Mouse (Mus musculus): ENCODE results near the gene Lrrk1.

Lrrk1 gene

DNA sequence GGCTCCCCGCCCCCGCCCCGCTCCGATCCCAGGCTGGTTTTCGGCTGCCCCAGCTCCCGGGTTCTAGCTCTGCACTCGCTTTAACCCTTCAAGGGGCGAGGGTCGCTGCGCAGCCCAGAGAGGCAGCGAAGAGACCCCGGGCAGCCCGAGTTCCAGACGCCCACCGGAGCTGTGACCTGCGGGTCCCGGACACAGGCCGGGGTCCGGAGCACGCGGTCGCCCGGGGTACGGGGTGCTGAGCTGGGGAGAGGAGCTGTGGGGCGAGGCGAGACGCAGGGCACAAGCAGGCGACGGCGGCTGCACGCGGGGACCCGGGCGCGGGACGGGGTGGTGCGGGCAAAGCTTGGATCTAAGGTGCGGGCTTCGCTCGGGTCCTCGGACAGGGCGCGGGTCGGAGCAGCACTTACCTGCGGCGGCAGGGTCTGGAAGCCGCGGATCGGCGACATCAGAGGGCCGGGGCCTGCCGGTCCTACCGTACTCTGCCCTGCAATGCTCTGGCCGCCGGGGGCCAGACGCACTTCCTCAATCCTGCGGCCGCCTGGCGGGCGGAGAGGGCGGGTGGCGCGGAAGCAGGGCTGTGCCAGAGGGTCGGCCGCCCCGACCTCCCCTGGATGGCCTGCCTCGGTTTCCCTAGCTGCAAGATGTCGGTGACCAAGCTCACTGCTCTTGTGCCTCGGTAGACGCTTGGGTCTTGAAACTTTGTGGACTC is at the start of gene Lrrk1:
Gene Lrrk1, minus strand, starts transcription at position 538 of the 709 bp plus-strand sequence.
- in situ Hi-C loops (cut with MseI, MboI) = loop anchor here (5.0 kb wide), 1 partner anchor 76 kb away; no protein-coding TSS in a partner anchor

DNA sequence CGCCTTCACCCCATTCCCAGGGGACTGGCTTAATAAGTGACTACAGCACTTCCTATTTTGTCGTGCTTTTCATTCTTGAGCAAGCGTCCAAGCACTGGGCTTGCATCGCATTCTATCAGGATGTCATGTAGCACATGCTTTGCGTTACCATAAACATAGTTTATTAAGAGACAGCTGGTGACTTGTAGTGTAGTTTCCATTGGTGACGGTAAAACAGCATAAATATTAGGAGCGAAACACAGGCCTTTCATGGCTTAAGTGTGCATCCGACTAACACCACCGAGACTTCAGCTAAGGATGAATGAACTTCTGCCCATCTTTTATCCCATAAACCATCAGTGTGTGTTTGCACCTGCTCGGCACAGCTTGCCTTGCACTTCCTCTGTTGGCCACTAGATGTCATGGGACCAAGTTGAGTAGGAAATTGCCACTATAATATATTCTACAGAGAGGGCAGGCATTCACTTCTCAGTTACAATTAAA is 46.3 kb upstream of the Lrrk1 start:
- in situ Hi-C loops (cut with MseI, MboI) = no loop called here

DNA sequence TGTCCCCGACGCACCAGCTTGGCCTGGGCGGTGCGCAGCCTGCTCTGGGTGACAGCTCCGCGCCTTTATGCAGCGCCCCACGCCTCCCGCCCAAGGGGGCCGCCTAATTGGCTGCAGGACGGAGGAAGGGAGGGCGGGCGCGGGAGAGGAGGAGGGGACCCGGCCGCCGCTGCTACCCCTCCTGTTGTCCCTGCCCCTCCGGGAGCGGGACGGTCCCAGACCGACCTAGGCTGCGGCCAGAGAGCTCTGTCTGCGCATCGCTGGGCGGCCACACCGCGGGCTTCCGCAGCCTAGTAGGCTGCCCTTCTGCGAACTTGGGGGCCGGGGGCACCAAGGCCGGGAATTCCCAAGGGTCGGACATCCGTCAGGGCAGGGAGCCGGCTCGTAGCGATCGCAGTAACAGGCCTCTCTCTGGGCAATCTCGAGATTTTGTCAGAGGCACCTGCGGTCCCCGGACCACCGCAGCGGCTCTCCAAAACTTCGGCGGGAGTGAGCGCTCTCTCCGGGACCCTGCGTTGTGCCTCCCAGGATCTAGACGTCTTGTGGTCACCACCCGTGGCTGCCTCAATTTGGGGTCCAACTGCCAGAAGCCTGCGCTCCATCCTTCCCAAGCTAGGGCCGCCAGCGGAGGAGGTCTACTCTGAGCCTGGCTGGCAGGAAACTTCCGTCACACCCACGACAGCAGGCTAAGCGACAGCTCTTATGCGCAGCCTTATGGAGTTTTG is 39.4 kb upstream of the Lrrk1 start, which contains the start of gene Aldh1a3:
Gene Aldh1a3, minus strand, starts transcription at position 81 of the 725 bp plus-strand sequence.
- in situ Hi-C loops (cut with MseI, MboI) = loop anchor here in 1 of 2 experiments (5.0 kb wide), 1 partner anchor 225 kb away; no protein-coding TSS in a partner anchor

DNA sequence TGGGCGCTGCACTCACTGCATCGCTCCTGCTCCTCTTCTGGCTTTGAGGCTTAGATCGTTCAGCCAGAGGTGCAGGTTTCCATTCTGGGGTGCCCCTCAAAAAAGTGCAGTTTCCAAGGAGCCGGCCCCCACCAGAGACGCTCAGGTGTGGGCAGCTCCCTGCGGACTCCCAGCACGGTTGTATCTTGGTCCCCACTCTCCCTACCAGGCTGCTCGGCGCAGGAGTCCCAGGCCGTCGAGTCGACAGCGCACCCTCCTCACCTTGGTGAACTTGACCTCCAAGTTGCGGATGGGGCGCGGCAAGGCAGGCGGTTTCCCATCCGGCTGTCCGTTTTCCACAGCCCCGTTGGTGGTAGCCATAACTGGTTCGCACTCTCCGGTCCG is 38.9 kb upstream of the Lrrk1 start:
- in situ Hi-C loops (cut with MseI, MboI) = loop anchor here in 1 of 2 experiments (5.0 kb wide), 1 partner anchor 225 kb away; no protein-coding TSS in a partner anchor

DNA sequence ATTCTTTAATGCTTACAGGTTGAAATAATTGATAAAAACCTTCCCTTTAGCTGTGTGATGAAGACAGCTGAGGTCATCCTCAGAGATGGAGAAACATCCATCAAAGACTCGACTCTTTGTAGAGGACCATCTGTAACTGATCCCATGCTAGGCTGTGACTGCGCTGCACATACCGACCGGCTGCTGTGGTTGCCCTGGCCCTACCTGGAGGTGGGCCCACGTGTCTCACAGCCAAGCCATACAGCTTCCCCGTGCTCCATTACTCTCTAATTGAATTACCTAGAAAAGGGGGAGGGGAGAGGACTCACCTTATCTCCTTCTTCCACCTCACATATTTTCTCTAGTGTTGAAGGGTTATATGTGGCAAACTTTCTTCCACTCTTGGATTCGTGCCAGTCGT is 33.8 kb upstream of the Lrrk1 start:
- in situ Hi-C loops (cut with MseI, MboI) = no loop called here

DNA sequence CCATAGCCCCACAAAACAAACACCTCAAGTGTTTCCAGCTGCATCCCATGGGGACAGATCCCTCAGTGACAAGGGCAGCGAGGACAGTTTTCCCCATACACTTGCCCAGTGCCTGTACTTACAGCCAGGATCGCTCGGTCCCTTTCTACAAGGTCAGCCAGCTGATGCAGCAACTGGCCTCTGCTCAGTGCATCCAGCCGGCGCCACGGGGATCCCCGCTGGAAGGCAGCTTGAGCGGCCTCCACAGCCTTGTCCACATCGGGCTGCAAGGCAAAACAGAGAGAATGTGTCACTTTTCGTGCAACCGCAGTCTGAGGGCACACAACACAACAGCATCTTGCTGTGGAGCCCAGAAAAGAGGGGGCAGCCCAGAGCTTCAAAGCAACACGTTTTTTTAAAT is 30.8 kb upstream of the Lrrk1 start:
- in situ Hi-C loops (cut with MseI, MboI) = no loop called here

DNA sequence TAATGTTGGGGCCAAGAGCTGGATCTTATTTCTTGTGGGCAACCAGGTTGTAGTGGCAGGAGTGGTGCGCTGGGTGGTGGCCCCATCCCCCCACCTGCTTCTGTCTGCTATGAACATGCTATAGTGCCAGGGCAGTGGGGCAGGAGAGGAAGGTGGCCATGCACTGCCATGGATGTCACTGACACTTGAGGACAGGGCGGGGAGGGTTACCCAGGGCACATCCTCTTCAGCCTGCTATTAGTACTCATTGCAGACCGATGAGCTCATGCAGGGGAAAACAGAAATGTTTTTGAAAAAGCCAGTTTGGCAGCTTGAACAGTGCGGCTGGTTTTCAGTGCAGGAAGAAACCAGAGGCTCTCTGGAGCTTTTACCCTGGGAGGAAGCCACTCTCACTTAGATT is 28.7 kb upstream of the Lrrk1 start:
- in situ Hi-C loops (cut with MseI, MboI) = no loop called here

DNA sequence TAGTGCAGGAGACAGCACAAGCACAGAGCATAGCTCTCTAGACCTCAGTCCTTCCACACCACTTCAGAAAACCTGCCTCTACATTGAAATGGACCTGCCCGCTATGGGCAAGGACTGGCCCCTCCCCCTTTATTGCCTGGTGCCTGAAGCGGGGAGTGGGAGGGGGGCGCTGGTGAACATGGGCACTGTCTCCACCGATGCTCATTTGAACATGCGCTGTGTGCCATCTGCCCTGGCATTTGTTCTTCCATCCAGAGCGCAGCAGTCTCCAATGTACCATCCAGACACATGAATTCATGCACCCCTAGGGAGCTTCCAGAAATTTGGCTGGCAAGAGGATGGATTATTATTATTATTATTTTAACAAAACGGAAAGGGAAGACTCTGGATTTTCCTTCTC is 24.9 kb upstream of the Lrrk1 start:
- in situ Hi-C loops (cut with MseI, MboI) = no loop called here

DNA sequence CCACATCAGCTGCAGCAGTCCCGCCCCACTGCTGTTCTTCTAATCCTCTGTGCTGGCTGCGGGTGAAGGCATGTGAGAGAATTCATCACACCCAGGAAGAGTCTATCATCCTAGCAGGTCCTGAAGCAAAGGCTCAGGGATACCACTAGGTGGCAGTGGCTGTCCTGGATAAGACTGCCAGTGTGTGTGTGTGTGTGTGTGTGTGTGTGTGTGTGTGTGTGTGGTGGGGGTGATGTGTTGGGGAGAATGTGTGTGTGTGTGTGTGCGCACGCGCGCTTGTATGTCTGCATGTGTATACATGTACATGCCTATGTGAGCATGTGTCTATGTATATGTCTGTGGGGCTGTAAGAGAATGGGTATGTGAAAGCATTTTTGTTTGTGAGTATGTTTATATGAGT is 21.3 kb upstream of the Lrrk1 start:
- in situ Hi-C loops (cut with MseI, MboI) = no loop called here

DNA sequence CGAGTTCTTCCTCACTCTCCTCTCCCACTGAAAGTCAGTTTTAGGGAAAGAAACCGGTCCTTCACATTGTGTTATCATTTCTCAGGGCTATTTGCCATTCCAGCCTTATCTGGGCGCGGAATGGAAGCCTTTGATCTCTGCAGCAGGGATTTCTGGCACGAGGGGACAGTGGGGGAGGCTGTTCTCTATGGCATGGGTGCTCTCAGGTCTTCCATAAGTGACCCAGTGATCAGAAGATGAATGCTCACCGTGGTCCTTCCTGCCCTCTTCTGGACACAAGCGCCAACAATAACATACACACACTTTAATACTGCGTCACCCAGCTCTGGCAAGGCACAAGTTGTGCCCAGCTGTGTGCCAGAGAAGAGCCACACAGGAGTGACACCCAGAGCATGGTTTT is 18.8 kb upstream of the Lrrk1 start:
- in situ Hi-C loops (cut with MseI, MboI) = no loop called here

DNA sequence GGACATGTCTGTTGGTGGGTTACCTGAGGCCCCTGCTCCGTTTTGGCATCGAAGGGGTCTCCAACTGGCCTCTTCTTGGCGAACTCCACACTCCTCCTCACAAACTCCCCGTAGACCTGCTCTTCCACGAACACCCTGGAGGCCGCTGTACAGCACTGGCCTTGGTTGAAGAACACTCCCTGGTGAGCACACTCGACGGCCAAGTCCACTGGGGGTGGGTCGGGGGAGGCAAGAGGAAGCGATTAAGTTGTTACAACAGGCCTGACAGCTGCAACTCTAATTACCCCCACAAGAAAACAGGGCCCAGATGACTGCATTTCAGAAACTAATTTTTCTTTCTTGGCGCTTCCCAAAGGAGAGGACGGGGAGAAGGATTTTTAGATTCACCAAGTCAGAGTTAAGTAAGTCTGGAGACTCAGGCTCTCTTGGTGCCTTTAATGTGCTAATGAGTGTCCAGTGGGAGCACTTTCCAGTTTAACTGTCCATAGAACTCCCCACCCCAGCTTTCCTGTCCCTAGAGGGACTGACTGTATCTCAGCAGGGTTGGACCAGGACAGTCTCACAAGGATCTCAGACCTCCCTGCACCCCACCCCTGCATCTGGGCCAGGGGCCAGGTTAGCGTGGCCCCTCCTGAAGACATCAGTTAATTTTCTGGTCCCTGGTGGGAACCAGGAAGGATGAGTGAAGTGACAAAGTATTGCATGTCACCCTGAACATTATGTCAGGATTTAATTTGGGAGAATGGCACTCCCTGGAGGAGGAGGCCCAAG is 18.0 kb upstream of the Lrrk1 start:
- in situ Hi-C loops (cut with MseI, MboI) = no loop called here

DNA sequence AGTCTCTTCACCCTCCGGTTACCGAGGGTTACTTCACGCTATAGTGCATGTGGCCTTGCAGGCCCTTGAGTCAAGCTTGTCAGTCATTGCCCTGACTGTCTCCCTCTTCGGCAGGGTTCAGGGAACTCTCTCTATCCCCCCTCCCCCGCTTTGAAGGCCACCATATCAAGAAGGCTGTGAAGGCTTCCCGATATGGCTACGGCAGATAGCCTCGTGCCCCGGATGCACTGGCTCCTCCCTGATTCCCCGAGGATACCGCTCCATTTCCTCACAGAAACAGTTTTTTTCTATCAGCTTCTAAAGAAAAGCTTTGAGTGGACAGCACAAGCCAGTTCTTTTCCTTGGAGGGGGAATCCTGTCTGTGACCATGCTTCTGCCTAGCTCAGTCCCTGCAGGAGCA is 17.4 kb upstream of the Lrrk1 start:
- in situ Hi-C loops (cut with MseI, MboI) = no loop called here

DNA sequence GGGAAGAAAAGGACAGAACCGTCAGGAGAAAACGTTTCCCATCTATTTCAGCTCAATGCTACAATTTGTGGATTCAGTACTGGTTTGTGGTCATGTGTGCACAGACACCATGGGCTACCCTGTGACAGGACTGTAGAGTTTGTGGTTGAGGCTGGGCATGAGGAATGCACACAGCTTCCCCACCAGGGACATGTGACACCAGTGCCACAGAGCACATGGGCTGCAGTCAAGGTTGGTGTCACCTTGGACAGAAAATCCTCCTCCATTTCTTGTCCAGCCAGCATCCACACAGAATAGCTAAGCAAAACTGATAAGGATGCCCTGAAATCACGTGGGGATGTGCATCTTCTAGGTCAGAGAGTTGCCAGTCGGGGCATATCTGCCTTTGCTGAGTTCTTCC is 16.7 kb upstream of the Lrrk1 start:
- in situ Hi-C loops (cut with MseI, MboI) = no loop called here

DNA sequence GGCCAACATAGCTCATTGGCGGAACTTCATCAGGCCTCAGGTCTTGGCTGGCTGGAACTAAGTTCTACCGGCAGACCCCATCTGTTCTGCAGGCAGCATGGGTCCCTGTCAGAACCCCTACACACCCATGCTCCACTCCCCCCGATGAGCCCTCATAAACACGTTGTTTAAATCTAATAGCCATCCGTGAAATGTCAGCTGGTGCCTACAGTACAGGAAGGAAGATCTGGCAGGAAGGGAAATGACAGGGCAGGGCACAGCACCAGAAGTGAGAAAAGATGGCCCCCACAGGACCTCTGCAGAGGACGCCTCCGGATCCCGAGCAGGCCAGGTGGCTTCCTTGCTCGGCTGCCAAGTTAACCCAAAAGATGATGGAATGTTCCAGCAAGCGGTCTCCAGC is 16.0 kb upstream of the Lrrk1 start:
- in situ Hi-C loops (cut with MseI, MboI) = no loop called here

DNA sequence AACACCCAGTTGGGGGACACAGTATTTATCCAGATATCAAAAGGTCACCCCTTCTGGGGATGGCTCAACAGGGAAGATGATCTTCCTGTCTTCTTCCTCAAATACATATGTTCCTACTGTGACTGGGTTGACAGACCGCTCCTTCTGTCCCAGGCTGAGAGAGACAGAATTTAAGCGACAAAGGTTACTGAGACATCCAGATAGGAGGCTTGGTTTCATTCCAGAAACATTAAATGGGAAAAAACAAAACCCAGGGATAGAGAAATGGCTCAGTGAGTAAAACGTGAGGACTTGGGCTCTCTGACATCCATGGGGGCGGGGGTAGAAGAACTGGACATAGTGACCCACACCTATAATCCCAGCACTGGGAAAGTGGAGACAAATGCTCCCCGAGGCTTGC is 14.7 kb upstream of the Lrrk1 start:
- in situ Hi-C loops (cut with MseI, MboI) = no loop called here

DNA sequence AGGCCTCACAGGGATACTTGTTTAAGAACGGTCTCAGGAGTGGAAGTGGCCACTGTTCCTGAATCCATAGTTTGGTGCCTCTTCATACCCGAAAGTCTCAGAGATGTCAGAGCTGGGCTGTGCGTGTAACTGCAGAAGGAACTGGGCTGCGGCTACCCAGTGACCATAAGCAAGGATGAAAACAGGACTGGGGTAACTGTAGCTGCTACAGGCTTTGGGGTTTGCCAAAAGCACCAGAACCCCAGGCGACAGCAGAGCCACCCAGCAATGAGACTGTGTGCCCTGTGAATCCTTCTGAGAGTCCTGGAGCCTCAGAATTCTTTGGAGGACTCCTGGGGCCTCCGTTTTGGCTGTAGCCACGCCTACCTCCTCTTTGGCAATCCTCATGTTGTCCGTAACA is 13.5 kb upstream of the Lrrk1 start:
- in situ Hi-C loops (cut with MseI, MboI) = no loop called here

DNA sequence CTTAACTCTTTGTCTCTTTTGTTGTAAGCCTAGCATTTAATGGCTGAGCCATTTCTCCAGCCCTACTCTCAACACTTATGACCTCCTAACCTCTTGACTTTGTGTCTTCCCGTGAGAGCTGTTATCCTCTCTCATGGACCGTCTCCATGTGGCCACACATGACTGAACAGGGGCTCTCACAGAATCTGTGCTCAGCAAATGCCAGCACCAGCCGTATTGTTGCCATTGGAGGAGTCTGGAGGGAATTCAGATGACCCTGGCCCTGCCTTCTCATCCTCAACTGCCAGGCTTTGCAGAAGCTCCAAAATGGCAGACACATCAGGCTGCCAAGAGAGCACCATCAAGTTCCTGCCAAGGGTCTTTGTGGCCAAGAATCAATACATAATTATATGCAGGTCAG is 9.1 kb upstream of the Lrrk1 start:
- in situ Hi-C loops (cut with MseI, MboI) = no loop called here

DNA sequence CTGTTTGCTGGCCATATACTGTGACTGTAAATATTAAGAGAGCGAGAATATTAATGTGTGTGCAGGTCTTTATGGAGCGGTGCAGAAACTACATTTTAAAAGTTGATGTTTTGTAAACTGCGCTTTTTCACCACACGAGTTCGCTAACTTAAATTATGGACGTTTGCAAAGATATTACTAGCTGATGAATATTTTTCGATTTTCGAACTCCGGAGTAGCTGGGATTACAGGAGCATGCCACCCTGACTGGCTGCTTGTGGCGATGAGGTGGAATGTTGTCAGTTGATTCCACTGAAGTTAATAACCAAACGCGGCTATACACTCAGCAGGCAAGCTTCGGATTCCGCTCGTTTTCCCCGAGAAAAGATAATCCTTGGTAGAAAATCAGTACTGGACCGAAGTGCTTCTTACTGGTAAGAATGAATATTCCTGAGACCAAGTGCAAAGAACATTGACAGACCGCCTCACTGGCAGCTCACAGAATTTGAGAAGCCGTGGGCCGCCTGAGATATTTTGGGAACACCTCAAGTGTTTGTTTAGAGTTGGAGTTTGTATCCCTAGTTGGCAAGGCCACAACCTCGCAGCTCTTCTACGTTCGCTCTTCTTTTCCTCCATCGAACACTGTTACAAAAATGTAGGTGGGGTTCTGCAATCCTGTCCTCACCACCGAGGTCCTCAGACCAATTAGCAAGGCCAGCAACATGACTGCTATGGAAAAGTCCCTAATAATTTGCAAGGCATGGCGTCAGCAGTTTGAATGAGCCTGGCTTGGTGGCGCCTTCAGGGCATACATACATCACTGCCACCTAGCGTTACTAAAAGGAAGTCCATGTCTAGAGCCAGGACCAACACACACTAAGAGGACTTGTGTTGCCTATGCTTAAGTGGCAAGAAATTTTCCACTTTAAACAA is 727 bp upstream of the Lrrk1 start:
- in situ Hi-C loops (cut with MseI, MboI) = loop anchor here (5.0 kb wide), 1 partner anchor 77 kb away; no protein-coding TSS in a partner anchor

DNA sequence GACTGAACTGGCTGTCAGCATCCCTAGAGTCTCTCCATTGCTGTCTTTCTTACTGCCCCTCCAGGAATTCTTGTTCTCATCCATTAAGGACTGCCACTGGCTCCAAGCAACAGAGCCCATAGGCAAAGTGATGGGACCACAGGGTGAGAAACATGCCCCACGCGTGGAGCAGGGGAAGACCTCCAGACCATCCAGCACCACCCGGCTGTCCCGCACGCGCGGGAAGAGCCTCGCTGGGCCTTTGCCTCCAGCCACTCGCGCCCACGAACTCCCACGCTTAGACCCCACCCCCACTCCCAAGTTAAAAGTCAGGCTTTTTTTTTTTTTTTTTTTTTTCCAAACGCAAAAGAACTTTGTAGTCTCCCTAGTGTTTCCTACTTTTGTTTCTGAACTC is 734 bp downstream of the Lrrk1 start:
- in situ Hi-C loops (cut with MseI, MboI) = loop anchor here (5.0 kb wide), 1 partner anchor 75 kb away; no protein-coding TSS in a partner anchor

DNA sequence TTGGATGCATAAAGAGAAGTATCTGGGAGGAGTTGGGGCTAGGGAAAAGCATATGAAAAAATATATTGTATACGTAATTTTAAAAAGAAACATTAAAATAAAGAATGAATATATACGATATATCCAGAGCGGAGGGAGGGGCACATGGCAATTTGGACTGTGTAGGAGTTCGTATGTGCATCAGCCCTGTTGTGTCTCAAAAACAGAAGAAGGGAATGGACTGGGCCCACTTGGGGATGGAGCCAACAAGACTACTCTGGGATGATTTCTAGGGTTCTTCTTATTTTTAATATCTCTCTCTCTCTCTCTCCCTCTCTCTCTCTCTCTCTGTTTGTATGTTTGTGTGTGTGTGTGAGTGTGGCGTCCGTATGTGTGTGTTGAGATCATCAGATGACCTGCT is 1.7 kb downstream of the Lrrk1 start:
- in situ Hi-C loops (cut with MseI, MboI) = loop anchor here (5.0 kb wide), 1 partner anchor 74 kb away; no protein-coding TSS in a partner anchor

DNA sequence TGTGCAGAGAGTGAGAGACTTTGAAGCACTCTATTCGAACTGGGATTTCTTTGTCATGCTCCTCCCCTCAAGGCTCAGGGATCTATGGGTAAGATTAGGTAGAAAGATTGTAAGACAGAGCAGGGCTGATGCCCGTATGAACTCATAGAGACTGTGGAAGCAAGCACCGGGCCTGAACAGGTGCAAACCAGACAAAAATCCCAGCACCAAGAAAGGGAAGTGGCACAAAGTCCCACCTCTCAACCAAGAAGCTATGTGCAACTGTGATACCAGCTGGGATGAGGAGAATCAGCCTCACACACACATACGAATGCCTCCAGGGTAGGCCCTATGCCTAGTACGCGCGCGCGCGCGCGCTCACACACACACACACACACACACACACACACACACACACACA is 2.3 kb downstream of the Lrrk1 start:
- in situ Hi-C loops (cut with MseI, MboI) = loop anchor here (5.0 kb wide), 1 partner anchor 74 kb away; no protein-coding TSS in a partner anchor

Measured in mouse trophoblast stem cell (cell line).